Mouse (Mus musculus): ENCODE measurements at regions not wholly inside any gene's neighbourhood (a gene's known extent, or its start where the extent isn't known, plus 50 kb on each side); places are given as distances from the start of the nearest gene placed in this dataset.

DNA sequence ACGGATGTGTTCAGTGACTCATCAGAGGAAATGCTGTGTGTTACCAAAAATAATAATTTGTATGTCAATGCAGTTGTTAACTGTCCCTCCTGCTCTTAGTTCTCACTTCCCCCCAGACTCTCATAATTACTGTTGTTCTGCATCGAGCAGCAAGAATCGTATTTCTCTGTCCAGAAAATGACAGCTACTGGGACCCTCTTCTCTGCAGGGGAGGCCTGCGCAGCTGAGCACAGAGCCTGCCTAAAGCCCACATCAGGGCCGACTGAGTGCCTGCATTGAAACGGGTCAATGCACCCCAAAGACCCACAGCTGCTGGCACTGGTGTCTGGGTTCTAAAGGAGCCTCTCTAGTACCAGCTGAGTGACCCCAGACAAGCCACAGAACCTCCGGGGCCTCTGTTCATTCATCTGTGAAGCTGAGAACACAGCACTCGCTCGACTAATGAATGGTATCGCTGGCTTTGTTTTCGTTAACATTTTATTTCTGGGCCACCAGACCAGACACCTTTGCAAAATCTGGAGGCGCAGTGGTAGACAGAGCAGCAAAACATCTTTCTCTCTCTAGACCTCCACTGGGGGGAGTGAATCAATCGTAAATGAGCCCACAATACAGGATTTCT is 163.2 kb downstream of the Clic5 start:
- Histone ChIP-seq H3K4me1 (replicated peaks; ENCODE audit: insufficient read depth, low read length) (0 out of 2 replicates have a peak, but pooled peaks cover 5% of the 10 kb centered on the region), H3K9me3 (replicated peaks; ENCODE audit: low read length) (no peaks in the 10 kb centered on the region), H3K4me2 (ENCODE audit: low read length) (no peak overlapping the region), H3K27me3 (ENCODE audit: insufficient read depth, low read length) (no peaks in the 10 kb centered on the region), H3K27ac (no peak overlapping the region), H3K36me3 (ENCODE audit: insufficient read depth, low read length) (no peaks in the 10 kb centered on the region), H3K4me3 (replicated peaks; ENCODE audit: low read depth, low read length) (no peak overlapping the region), H3K9ac (ENCODE audit: low read depth, low read length) (no peak overlapping the region)
- peak; percentile 18; the same call in 1 of the 2 replicates for TF ChIP-seq CTCF (IDR thresholded peaks at IDR 0.05; ENCODE audit: low read depth)
- DNase-seq (ENCODE audit: low spot score) (peak; percentile 19), ATAC-seq (replicated peaks; ENCODE audit: low FRiP score, low read depth) (0 out of 2 replicates have a peak, but pooled peaks have one; percentile 9)
- WGBS, result 41% methylated on average over 13 of the region's 13 CpGs

DNA sequence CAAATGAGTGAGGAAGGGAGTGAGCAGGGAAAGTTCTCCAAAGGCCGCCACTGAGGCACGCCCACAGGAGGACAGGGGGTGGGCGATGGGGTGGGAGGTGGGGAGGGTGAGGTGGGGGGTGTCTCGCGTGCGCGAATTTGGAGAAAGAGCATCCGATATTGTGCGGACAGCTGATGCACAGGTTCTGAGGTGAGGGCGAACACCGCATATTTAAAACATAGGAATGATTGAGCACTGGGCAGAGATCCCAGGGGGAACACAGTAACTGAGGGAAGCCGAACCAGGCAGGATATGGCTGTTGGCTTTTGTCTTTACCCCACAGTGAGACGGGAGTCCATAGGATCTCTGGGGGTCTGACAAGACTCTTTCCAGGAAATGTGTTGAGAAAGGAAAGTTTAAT is 163.8 kb downstream of the Clic5 start:
- Histone ChIP-seq H3K4me2 (ENCODE audit: low read length) (no peak overlapping the region), H3K4me3 (replicated peaks; ENCODE audit: low read depth, low read length) (no peak overlapping the region), H3K27ac (no peak overlapping the region), H3K9me3 (replicated peaks; ENCODE audit: low read length) (no peaks in the 10 kb centered on the region), H3K27me3 (ENCODE audit: insufficient read depth, low read length) (no peaks in the 10 kb centered on the region), H3K4me1 (replicated peaks; ENCODE audit: insufficient read depth, low read length) (0 out of 2 replicates have a peak, but pooled peaks cover 5% of the 10 kb centered on the region), H3K9ac (ENCODE audit: low read depth, low read length) (no peak overlapping the region), H3K36me3 (ENCODE audit: insufficient read depth, low read length) (no peaks in the 10 kb centered on the region)
- ATAC-seq (replicated peaks; ENCODE audit: low FRiP score, low read depth) (no peak), DNase-seq (ENCODE audit: low spot score) (no peak)
- TF ChIP-seq CTCF (IDR thresholded peaks at IDR 0.05; ENCODE audit: low read depth), result no peak
- 68% methylated on average over 13 of the region's 13 CpGs for WGBS

DNA sequence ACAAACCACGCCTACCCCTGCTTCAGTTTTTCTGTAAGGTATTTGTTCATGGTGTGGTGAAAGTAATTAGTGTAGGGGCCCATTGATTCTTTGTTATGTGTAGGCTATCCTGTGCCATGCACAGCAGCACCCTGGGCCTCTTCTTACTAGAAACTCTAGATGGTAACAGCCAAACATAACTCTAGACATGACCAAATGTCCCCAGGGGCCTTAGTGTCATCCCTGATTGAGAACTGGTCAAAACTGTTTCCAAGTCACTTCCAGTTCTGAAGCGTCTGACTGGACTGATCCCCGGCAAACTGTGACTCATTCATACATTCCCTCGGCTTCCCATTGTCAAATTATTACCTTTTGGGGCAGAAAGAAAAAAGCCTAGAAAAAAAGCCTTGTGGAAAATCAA is 174.7 kb downstream of the Clic5 start:
- H3K4me3 ChIP-seq (replicated peaks; ENCODE audit: low read depth, low read length), result no peak overlapping the region
- H3K9me3 ChIP-seq (replicated peaks; ENCODE audit: low read length), result no peaks in the 10 kb centered on the region
- peaks cover 3% of the 10 kb centered on the region; the same call in 1 of the 2 replicates for H3K4me1 ChIP-seq (replicated peaks; ENCODE audit: insufficient read depth, low read length)
- H3K9ac ChIP-seq (ENCODE audit: low read depth, low read length), result no peak overlapping the region
- no peak overlapping the region for H3K27ac ChIP-seq
- H3K27me3 ChIP-seq (ENCODE audit: insufficient read depth, low read length), result no peaks in the 10 kb centered on the region
- no peaks in the 10 kb centered on the region for H3K36me3 ChIP-seq (ENCODE audit: insufficient read depth, low read length)
- H3K4me2 ChIP-seq (ENCODE audit: low read length), result no peak overlapping the region
- WGBS, result 90% methylated on average over 4 of the region's 4 CpGs
- no peak for DNase-seq (ENCODE audit: low spot score)
- no peak for ATAC-seq (replicated peaks; ENCODE audit: low FRiP score, low read depth)
- no peak for TF ChIP-seq CTCF (IDR thresholded peaks at IDR 0.05; ENCODE audit: low read depth)

DNA sequence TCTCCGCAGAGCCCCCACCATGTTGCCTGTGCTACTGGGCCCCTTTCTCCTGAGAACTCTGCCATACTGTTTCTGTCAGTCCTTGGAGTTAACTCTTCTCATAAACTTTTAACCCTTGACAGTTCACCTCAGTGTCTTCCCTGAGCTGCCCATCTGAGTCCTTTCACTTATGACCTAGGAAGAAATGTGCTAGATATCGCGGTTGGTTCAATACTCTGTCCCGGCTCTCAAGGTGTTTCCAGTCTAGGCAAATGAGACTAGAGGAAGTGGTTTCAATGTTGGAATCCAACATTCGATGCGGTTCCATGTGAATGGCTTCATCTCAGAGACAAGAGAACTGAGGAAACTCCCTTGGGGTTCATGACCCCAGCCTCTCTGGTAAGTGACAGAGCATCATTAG is 176.1 kb downstream of the Clic5 start:
- Histone ChIP-seq H3K27ac (no peak overlapping the region), H3K9me3 (replicated peaks; ENCODE audit: low read length) (no peaks in the 10 kb centered on the region), H3K4me1 (replicated peaks; ENCODE audit: insufficient read depth, low read length) (peaks cover 3% of the 10 kb centered on the region; the same call in 1 of the 2 replicates), H3K27me3 (ENCODE audit: insufficient read depth, low read length) (no peaks in the 10 kb centered on the region), H3K36me3 (ENCODE audit: insufficient read depth, low read length) (no peaks in the 10 kb centered on the region), H3K9ac (ENCODE audit: low read depth, low read length) (no peak overlapping the region), H3K4me2 (ENCODE audit: low read length) (no peak overlapping the region), H3K4me3 (replicated peaks; ENCODE audit: low read depth, low read length) (no peak overlapping the region)
- TF ChIP-seq CTCF (IDR thresholded peaks at IDR 0.05; ENCODE audit: low read depth), result no peak
- WGBS, result 88% methylated on average over 6 of the region's 6 CpGs
- DNase-seq (ENCODE audit: low spot score) (no peak), ATAC-seq (replicated peaks; ENCODE audit: low FRiP score, low read depth) (no peak)

DNA sequence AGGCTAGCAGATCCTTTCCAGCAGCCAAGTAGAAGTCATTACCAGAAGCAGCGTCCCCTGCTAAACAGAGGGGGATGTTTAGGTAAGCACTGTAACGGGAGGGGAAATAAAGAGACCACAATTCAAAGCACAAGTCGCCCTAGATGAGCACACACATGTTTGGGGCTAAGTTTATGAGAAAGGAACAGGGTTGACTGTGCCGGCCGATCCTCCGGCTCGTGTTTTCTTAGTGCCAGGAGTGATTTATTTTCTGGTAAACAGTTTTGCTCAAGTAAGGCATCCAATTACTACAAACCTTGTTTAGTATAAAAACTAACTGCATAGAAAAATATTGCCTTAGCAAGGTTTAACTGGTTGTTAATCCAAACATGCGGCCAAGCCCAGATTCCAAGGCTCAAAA is 178.1 kb downstream of the Clic5 start:
- H3K4me3 ChIP-seq (replicated peaks; ENCODE audit: low read depth, low read length), result no peak overlapping the region
- peaks cover 3% of the 10 kb centered on the region; the same call in 1 of the 2 replicates for H3K4me1 ChIP-seq (replicated peaks; ENCODE audit: insufficient read depth, low read length)
- DNase-seq (ENCODE audit: low spot score) (peak; percentile 51), ATAC-seq (replicated peaks; ENCODE audit: low FRiP score, low read depth) (no peak)
- 12% methylated on average over 8 of the region's 8 CpGs for WGBS
- H3K27ac ChIP-seq, result no peak overlapping the region
- no peak overlapping the region for H3K9ac ChIP-seq (ENCODE audit: low read depth, low read length)
- no peaks in the 10 kb centered on the region for H3K36me3 ChIP-seq (ENCODE audit: insufficient read depth, low read length)
- no peak for TF ChIP-seq CTCF (IDR thresholded peaks at IDR 0.05; ENCODE audit: low read depth)
- no peaks in the 10 kb centered on the region for H3K9me3 ChIP-seq (replicated peaks; ENCODE audit: low read length)
- no peaks in the 10 kb centered on the region for H3K27me3 ChIP-seq (ENCODE audit: insufficient read depth, low read length)
- H3K4me2 ChIP-seq (ENCODE audit: low read length), result no peak overlapping the region

DNA sequence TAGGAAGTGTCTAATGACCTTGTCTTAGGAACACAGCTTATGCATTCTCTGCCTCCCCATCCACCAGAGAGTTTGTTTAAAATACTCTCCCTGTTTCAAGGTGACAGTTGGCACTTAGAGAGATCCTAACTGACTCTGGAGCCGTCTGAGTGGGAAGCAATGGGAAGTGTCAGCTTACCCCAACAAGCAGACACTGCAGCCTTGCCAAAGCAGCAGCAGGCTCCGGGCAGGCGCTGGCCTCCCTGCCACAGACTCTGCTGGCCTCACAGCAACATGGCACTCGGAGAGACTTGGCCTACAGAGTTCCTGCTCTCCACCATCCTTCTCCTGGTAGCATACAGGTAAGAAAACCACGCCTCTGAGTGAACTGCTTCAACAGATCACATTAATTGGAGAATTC is 179.2 kb downstream of the Clic5 start:
- Histone ChIP-seq H3K27me3 (ENCODE audit: insufficient read depth, low read length) (no peaks in the 10 kb centered on the region), H3K4me2 (ENCODE audit: low read length) (no peak overlapping the region), H3K9me3 (replicated peaks; ENCODE audit: low read length) (no peaks in the 10 kb centered on the region), H3K27ac (no peak overlapping the region), H3K36me3 (ENCODE audit: insufficient read depth, low read length) (no peaks in the 10 kb centered on the region), H3K4me3 (replicated peaks; ENCODE audit: low read depth, low read length) (no peak overlapping the region), H3K4me1 (replicated peaks; ENCODE audit: insufficient read depth, low read length) (peaks cover 3% of the 10 kb centered on the region; the same call in 1 of the 2 replicates), H3K9ac (ENCODE audit: low read depth, low read length) (no peak overlapping the region)
- WGBS, result 21% methylated on average over 5 of the region's 5 CpGs
- DNase-seq (ENCODE audit: low spot score) (no peak), ATAC-seq (replicated peaks; ENCODE audit: low FRiP score, low read depth) (no peak)
- no peak for TF ChIP-seq CTCF (IDR thresholded peaks at IDR 0.05; ENCODE audit: low read depth)
